Mouse (Mus musculus) CD4-positive helper T cell, adult 2 months (primary cell): ENCODE measurements around the gene Ss18l2.

Source experiments
- DNase-seq: peaks from one replicate; pipeline ENCODE4 v3.0.0-alpha.2; 2012; ENCODE audit warnings: low read depth, missing footprints, low spot score

Ss18l2 gene

GRCm38 (mm10) chr9:121709898-121710583 is at the start of gene Ss18l2:
Gene Ss18l2, plus strand, starts transcription at chr9:121710329.
- DNase-seq = peak; percentile 100

GRCm38 (mm10) chr9:121663467-121663866 is 46.7 kb upstream of the Ss18l2 start:
- no peak for DNase-seq

GRCm38 (mm10) chr9:121664104-121664503 is 46.0 kb upstream of the Ss18l2 start:
- no peak for DNase-seq

- no peak for DNase-seq
Observed at GRCm38 (mm10) chr9:121666957-121667630, 43.0 kb upstream of the Ss18l2 start.

- no peak for DNase-seq
Observed at GRCm38 (mm10) chr9:121667822-121668221, 42.3 kb upstream of the Ss18l2 start.

GRCm38 (mm10) chr9:121669348-121669791 is 40.8 kb upstream of the Ss18l2 start:
- peak; percentile 63 for DNase-seq

- peak; percentile 55 for DNase-seq
Observed at GRCm38 (mm10) chr9:121671300-121671699, 38.8 kb upstream of the Ss18l2 start.

- DNase-seq = no peak
Observed at GRCm38 (mm10) chr9:121672311-121672710, 37.8 kb upstream of the Ss18l2 start.

- no peak for DNase-seq
Observed at GRCm38 (mm10) chr9:121673716-121674115, 36.4 kb upstream of the Ss18l2 start.

- peak; percentile 89 for DNase-seq
Observed at GRCm38 (mm10) chr9:121675011-121675410, 35.1 kb upstream of the Ss18l2 start.

- DNase-seq = peak; percentile 27
Observed at GRCm38 (mm10) chr9:121675556-121675955, 34.6 kb upstream of the Ss18l2 start.

- DNase-seq = peak; percentile 62
Observed at GRCm38 (mm10) chr9:121677069-121677468, 33.1 kb upstream of the Ss18l2 start.

- DNase-seq = no peak
Observed at GRCm38 (mm10) chr9:121677476-121677875, 32.7 kb upstream of the Ss18l2 start.

- DNase-seq = peak; percentile 70
Observed at GRCm38 (mm10) chr9:121679549-121679948, 30.6 kb upstream of the Ss18l2 start.

- DNase-seq = peak; percentile 47
Observed at GRCm38 (mm10) chr9:121681191-121681590, 28.9 kb upstream of the Ss18l2 start.

GRCm38 (mm10) chr9:121682037-121682680 is 28.0 kb upstream of the Ss18l2 start:
- DNase-seq = peak; percentile 80

- no peak for DNase-seq
Observed at GRCm38 (mm10) chr9:121684702-121685101, 25.4 kb upstream of the Ss18l2 start.

- DNase-seq = no peak
Observed at GRCm38 (mm10) chr9:121690200-121690651, 19.9 kb upstream of the Ss18l2 start.

- no peak for DNase-seq
Observed at GRCm38 (mm10) chr9:121690734-121691133, 19.4 kb upstream of the Ss18l2 start.

GRCm38 (mm10) chr9:121694736-121695135 is 15.4 kb upstream of the Ss18l2 start:
- DNase-seq = no peak

GRCm38 (mm10) chr9:121696626-121697025 is 13.5 kb upstream of the Ss18l2 start:
- DNase-seq = no peak
